8 mouse cellular contexts compared by ENCODE assay signal in the genomic region with DNA sequence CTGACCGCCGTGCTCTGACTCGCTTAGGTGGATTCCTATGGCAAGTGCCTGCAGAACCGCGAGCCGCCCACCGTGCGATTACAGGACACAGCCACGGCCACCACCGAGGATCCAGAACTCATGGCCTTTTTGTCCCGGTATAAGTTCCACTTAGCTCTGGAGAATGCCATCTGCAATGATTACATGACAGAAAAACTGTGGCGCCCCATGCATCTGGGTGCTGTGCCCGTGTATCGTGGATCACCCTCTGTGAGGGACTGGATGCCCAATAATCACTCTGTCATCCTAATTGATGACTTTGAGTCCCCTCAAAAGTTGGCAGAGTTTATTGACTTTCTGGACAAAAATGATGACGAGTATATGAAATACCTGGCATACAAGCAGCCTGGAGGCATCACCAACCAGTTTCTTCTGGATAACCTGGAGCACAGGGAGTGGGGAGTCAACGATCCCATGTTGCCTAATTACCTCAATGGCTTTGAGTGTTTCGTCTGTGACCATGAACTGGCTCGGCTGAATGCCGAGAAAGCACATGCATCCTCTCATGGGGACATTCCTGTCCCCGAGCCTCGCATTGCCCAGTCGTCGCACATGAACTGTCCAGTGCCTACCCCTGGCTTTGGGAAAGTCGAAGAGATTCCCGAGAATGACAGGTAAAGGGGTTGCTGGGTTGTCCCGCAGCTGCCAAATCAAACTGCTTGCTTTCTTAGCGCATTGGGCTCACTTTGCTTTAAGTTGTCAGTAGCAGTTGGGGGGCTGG. TPM values are rescaled to one million over a fixed set of nuclear protein-coding genes. Genes with fewer than 3 reads are reported as not detected.
DNase-seq lines count a peak whose midpoint lies in the region; ATAC-seq and TF ChIP-seq lines count a peak whose summit lies in the region.

No protein-coding gene starts in this region.

- peak overlapping the region; percentile 95 for H3K27ac ChIP-seq in gastrocnemius, adult 2 months
- H3K27ac ChIP-seq in forebrain, embryonic 11.5 days (ENCODE audit: low read depth, low read length), result peak overlapping the region; percentile 90; the same call in 1 of the 2 replicates
- H3K27ac ChIP-seq in intestine, embryonic 16.5 days (ENCODE audit: low read length), result peak overlapping the region; percentile 99
- peak overlapping the region; percentile 98 for H3K27ac ChIP-seq in midbrain, embryonic 14.5 days (replicated peaks; ENCODE audit: low read depth, low read length)

- TF ChIP-seq CTCF in gastrocnemius, adult 2 months (IDR thresholded peaks at IDR 0.05), result no peak
- no peak for TF ChIP-seq CTCF in G1E (IDR thresholded peaks at IDR 0.05; ENCODE audit: low read depth, low read length)

- DNase-seq in gastrocnemius, adult 2 months, result no peak
- DNase-seq in gastrocnemius, postnatal 10 days, result no peak
- no peak for DNase-seq in G1E (ENCODE audit: low spot score)
- DNase-seq in forebrain, embryonic 11.5 days (ENCODE audit: low spot score), result no peak
- peak; percentile 11 for DNase-seq in midbrain, embryonic 14.5 days
- DNase-seq in c-Kit-positive CD71-positive TER-119-positive erythroid progenitor cells, embryonic 14.5 days (ENCODE audit: low spot score), result no peak
- no peak for DNase-seq in thymus, postnatal 4 days

- peak overlapping the region; percentile 89 for H3K4me3 ChIP-seq in gastrocnemius, adult 2 months
- peak overlapping the region; percentile 81 for H3K4me3 ChIP-seq in G1E (ENCODE audit: low read depth, low read length)
- H3K4me3 ChIP-seq in forebrain, embryonic 11.5 days (ENCODE audit: low read depth, low read length), result peak overlapping the region; percentile 82
- peak overlapping the region; percentile 82 for H3K4me3 ChIP-seq in intestine, embryonic 16.5 days (ENCODE audit: low read length)
- peak overlapping the region; percentile 86 for H3K4me3 ChIP-seq in midbrain, embryonic 14.5 days (replicated peaks; ENCODE audit: low read depth, low read length)

- H3K4me1 ChIP-seq in G1E (ENCODE audit: insufficient read depth, low read depth, low read length), result peaks cover 78% of the 10 kb centered on the region
- peaks cover 10% of the 10 kb centered on the region for H3K4me1 ChIP-seq in forebrain, embryonic 11.5 days (replicated peaks; ENCODE audit: control insufficient read depth, insufficient read depth, low read length)
- peaks cover 24% of the 10 kb centered on the region for H3K4me1 ChIP-seq in intestine, embryonic 16.5 days (ENCODE audit: control insufficient read depth, insufficient read depth, low read length)
- H3K4me1 ChIP-seq in midbrain, embryonic 14.5 days (ENCODE audit: control insufficient read depth, insufficient read depth, low read length), result peaks cover 49% of the 10 kb centered on the region

- H3K9me3 ChIP-seq in G1E (replicated peaks), result no peaks in the 10 kb centered on the region
- H3K9me3 ChIP-seq in forebrain, embryonic 11.5 days (ENCODE audit: control insufficient read depth, low read length), result no peaks in the 10 kb centered on the region
- no peaks in the 10 kb centered on the region for H3K9me3 ChIP-seq in intestine, embryonic 16.5 days (ENCODE audit: control insufficient read depth, low read length)
- H3K9me3 ChIP-seq in midbrain, embryonic 14.5 days (ENCODE audit: control insufficient read depth, low read length), result no peaks in the 10 kb centered on the region

- ATAC-seq in G1E (ENCODE audit: extremely low read depth, insufficient number of reproducible peaks, low FRiP score, poor library complexity, severe bottlenecking), result no peak
- ATAC-seq in forebrain, embryonic 11.5 days (replicated peaks; ENCODE audit: low FRiP score), result no peak
- no peak; the same call in none of the 2 replicates for ATAC-seq in intestine, embryonic 16.5 days
- ATAC-seq in midbrain, embryonic 14.5 days (ENCODE audit: low FRiP score, low TSS enrichment), result no peak; the same call in 1 of the 2 replicates

- H3K9ac ChIP-seq in forebrain, embryonic 11.5 days (ENCODE audit: low read length), result peak overlapping the region; percentile 86
- peak overlapping the region; percentile 95 for H3K9ac ChIP-seq in intestine, embryonic 16.5 days (ENCODE audit: low read depth, low read length)
- peak overlapping the region; percentile 88 for H3K9ac ChIP-seq in midbrain, embryonic 14.5 days (replicated peaks; ENCODE audit: low read length)

- peaks cover 88% of the 10 kb centered on the region for H3K36me3 ChIP-seq in G1E (replicated peaks)
- peaks cover 6% of the 10 kb centered on the region; the same call in 1 of the 2 replicates for H3K36me3 ChIP-seq in forebrain, embryonic 11.5 days (ENCODE audit: control insufficient read depth, insufficient read depth, low read length)
- peaks cover 13% of the 10 kb centered on the region for H3K36me3 ChIP-seq in intestine, embryonic 16.5 days (ENCODE audit: control insufficient read depth, insufficient read depth, low read length)
- peaks cover 38% of the 10 kb centered on the region for H3K36me3 ChIP-seq in midbrain, embryonic 14.5 days (ENCODE audit: control insufficient read depth, insufficient read depth, low read length)

- WGBS in forebrain, embryonic 11.5 days, result 17% methylated on average over 27 of the region's 27 CpGs
- WGBS in intestine, embryonic 16.5 days, result 10% methylated on average over 27 of the region's 27 CpGs
- WGBS in midbrain, embryonic 14.5 days, result 12% methylated on average over 27 of the region's 27 CpGs

- peak overlapping the region; percentile 71 for H3K4me2 ChIP-seq in forebrain, embryonic 11.5 days (ENCODE audit: low read depth, low read length, severe bottlenecking)
- peak overlapping the region; percentile 84 for H3K4me2 ChIP-seq in intestine, embryonic 16.5 days (ENCODE audit: low read depth, low read length)
- peak overlapping the region; percentile 67 for H3K4me2 ChIP-seq in midbrain, embryonic 14.5 days (ENCODE audit: low read length)

- no peaks in the 10 kb centered on the region for H3K27me3 ChIP-seq in G1E (ENCODE audit: insufficient read depth, low read length)
- H3K27me3 ChIP-seq in forebrain, embryonic 11.5 days (ENCODE audit: control insufficient read depth, insufficient read depth, low read length), result no peaks in the 10 kb centered on the region; the same call in 1 of the 2 replicates
- no peaks in the 10 kb centered on the region for H3K27me3 ChIP-seq in intestine, embryonic 16.5 days (replicated peaks; ENCODE audit: control insufficient read depth, insufficient read depth, low read length)
- H3K27me3 ChIP-seq in midbrain, embryonic 14.5 days (ENCODE audit: control insufficient read depth, insufficient read depth, low read length), result no peaks in the 10 kb centered on the region

- intact Hi-C loops in gastrocnemius, adult 2 months (cut with DNase I), result loop anchor here (2.0 kb wide), 1 partner anchor 21 kb away; the partner anchor contains the start of gene Sec24c

RNA-seq across cellular contexts. Expression of gene Fut11, which starts 1.2 kb away (rescaled TPM):
- 1 to 10 TPM; 1.9 to 3.3 TPM for total RNA-seq in gastrocnemius, adult 2 months (2021)
- total RNA-seq in gastrocnemius, postnatal 10 days (2021), result 10 to 100 TPM in 1 of 2 experiments, 1 to 10 TPM in 1; 9.5 to 11.5 TPM
- total RNA-seq in G1E (2014; fragmentation: Nextera tagmentation) (3.5 and 4.6 TPM in 2 replicates), G1E (2017) (7.8 and 8.3 TPM in 2 replicates)
- 4.1 and 5.0 TPM in 2 replicates for polyA plus RNA-seq in G1E (2012)
- 19.3 and 20.1 TPM in 2 replicates for polyA plus RNA-seq in forebrain, embryonic 11.5 days (2014; fragmentation: Nextera tagmentation; extraction: Ambion mirVana)
- 15.0 and 16.0 TPM in 2 replicates for polyA plus RNA-seq in intestine, embryonic 16.5 days (2015; fragmentation: Nextera tagmentation; extraction: Ambion mirVana)
- 17.9 and 22.2 TPM in 2 replicates for polyA plus RNA-seq in midbrain, embryonic 14.5 days (2014; fragmentation: Nextera tagmentation; extraction: Ambion mirVana)

RNA-seq across cellular contexts. Expression of gene Chchd1, which starts 6.9 kb away (rescaled TPM):
- total RNA-seq in gastrocnemius, adult 2 months (2021), result 100 to 1,000 TPM; 120 to 152 TPM
- 100 to 1,000 TPM; 100 to 112 TPM for total RNA-seq in gastrocnemius, postnatal 10 days (2021)
- total RNA-seq in G1E (2014; fragmentation: Nextera tagmentation) (43.0 and 53.6 TPM in 2 replicates), G1E (2017) (135 and 152 TPM in 2 replicates)
- 8.4 and 8.7 TPM in 2 replicates for polyA plus RNA-seq in G1E (2012)
- polyA plus RNA-seq in forebrain, embryonic 11.5 days (2014; fragmentation: Nextera tagmentation; extraction: Ambion mirVana), result 236 and 256 TPM in 2 replicates
- 171 and 190 TPM in 2 replicates for polyA plus RNA-seq in intestine, embryonic 16.5 days (2015; fragmentation: Nextera tagmentation; extraction: Ambion mirVana)
- polyA plus RNA-seq in midbrain, embryonic 14.5 days (2014; fragmentation: Nextera tagmentation; extraction: Ambion mirVana), result 188 and 214 TPM in 2 replicates

RNA-seq across cellular contexts. Expression of gene Zswim8, which starts 11.4 kb away (rescaled TPM):
- 10 to 100 TPM; 35.0 to 37.0 TPM for total RNA-seq in gastrocnemius, adult 2 months (2021)
- total RNA-seq in gastrocnemius, postnatal 10 days (2021), result 10 to 100 TPM; 46.8 to 62.9 TPM
- total RNA-seq in G1E (2014; fragmentation: Nextera tagmentation) (41.1 and 41.2 TPM in 2 replicates), G1E (2017) (16.7 and 19.1 TPM in 2 replicates)
- polyA plus RNA-seq in G1E (2012), result 31.5 and 35.7 TPM in 2 replicates
- polyA plus RNA-seq in forebrain, embryonic 11.5 days (2014; fragmentation: Nextera tagmentation; extraction: Ambion mirVana), result 31.7 and 37.3 TPM in 2 replicates
- polyA plus RNA-seq in intestine, embryonic 16.5 days (2015; fragmentation: Nextera tagmentation; extraction: Ambion mirVana), result 21.8 and 23.3 TPM in 2 replicates
- polyA plus RNA-seq in midbrain, embryonic 14.5 days (2014; fragmentation: Nextera tagmentation; extraction: Ambion mirVana), result 47.7 and 57.3 TPM in 2 replicates

RNA-seq across cellular contexts. Expression of gene Sec24c, which starts 21.8 kb away (rescaled TPM):
- total RNA-seq in gastrocnemius, adult 2 months (2021), result 10 to 100 TPM; 73.8 to 76.3 TPM
- total RNA-seq in gastrocnemius, postnatal 10 days (2021), result 10 to 100 TPM; 60.5 to 72.0 TPM
- 119 and 126 TPM in 2 replicates for total RNA-seq in G1E (2014; fragmentation: Nextera tagmentation)
- total RNA-seq in G1E (2017), result 88.4 and 101 TPM in 2 replicates
- 255 and 271 TPM in 2 replicates for polyA plus RNA-seq in G1E (2012)
- polyA plus RNA-seq in forebrain, embryonic 11.5 days (2014; fragmentation: Nextera tagmentation; extraction: Ambion mirVana), result 94.5 and 98.1 TPM in 2 replicates
- polyA plus RNA-seq in intestine, embryonic 16.5 days (2015; fragmentation: Nextera tagmentation; extraction: Ambion mirVana), result 92.7 and 106 TPM in 2 replicates
- 54.0 and 81.5 TPM in 2 replicates for polyA plus RNA-seq in midbrain, embryonic 14.5 days (2014; fragmentation: Nextera tagmentation; extraction: Ambion mirVana)

RNA-seq across cellular contexts. Expression of gene Synpo2l, which starts 27.8 kb away (rescaled TPM):
- total RNA-seq in gastrocnemius, adult 2 months (2021), result 100 to 1,000 TPM; 142 to 187 TPM
- 100 to 1,000 TPM; 238 to 251 TPM for total RNA-seq in gastrocnemius, postnatal 10 days (2021)
- 0.23 TPM in 1 of 2 replicates, not detected in the other for total RNA-seq in G1E (2014; fragmentation: Nextera tagmentation)
- 0.06 and 0.11 TPM in 2 replicates for total RNA-seq in G1E (2017)
- polyA plus RNA-seq in G1E (2012), result 0.04 and 0.07 TPM in 2 replicates
- polyA plus RNA-seq in forebrain, embryonic 11.5 days (2014; fragmentation: Nextera tagmentation; extraction: Ambion mirVana), result 0.13 and 0.35 TPM in 2 replicates
- 0.10 and 0.20 TPM in 2 replicates for polyA plus RNA-seq in intestine, embryonic 16.5 days (2015; fragmentation: Nextera tagmentation; extraction: Ambion mirVana)
- polyA plus RNA-seq in midbrain, embryonic 14.5 days (2014; fragmentation: Nextera tagmentation; extraction: Ambion mirVana), result 0.09 TPM in 2 replicates

Comparison
In these comparisons a context has a peak if more than half of its experiments do, and no peak if none do; other contexts are left out.
1. RNA of gene Chchd1, which starts 6.9 kb away (polyA plus RNA-seq): 236 to 256 TPM in forebrain, embryonic 11.5 days, 171 to 190 TPM in intestine, embryonic 16.5 days and 188 to 214 TPM in midbrain, embryonic 14.5 days; 8.4 to 8.7 TPM in G1E; every median in the first group is over 10 times any median in the second.
2. Peak in every context shown above with its lines, with median percentiles within 50 percentile points of each other: H3K27ac ChIP-seq, H3K4me3 ChIP-seq, H3K4me2 ChIP-seq and H3K9ac ChIP-seq.